Mouse (Mus musculus): ENCODE measurements around the gene Ankrd60.

Ankrd60 gene

GRCm38 (mm10) chr2:173577669-173578557 lies at the start of gene Ankrd60:
TSS of gene Ankrd60 (minus strand) at chr2:173578365.
- peak; percentile 95 for DNase-seq

GRCm38 (mm10) chr2:173625786-173626185 lies 47.6 kb upstream of the Ankrd60 start:
- DNase-seq: no peak

- DNase-seq: peak; percentile 44
Observed at GRCm38 (mm10) chr2:173624667-173625066, 46.5 kb upstream of the Ankrd60 start.

- DNase-seq: no peak
Observed at GRCm38 (mm10) chr2:173622173-173622601, 44.0 kb upstream of the Ankrd60 start.

- no peak for DNase-seq
Observed at GRCm38 (mm10) chr2:173620645-173621044, 42.5 kb upstream of the Ankrd60 start.

- DNase-seq: no peak
Observed at GRCm38 (mm10) chr2:173619132-173619531, 41.0 kb upstream of the Ankrd60 start.

GRCm38 (mm10) chr2:173616156-173616555 lies 38.0 kb upstream of the Ankrd60 start:
- DNase-seq: no peak

GRCm38 (mm10) chr2:173615378-173616081 lies 37.4 kb upstream of the Ankrd60 start:
- no peak for DNase-seq

- DNase-seq: no peak
Observed at GRCm38 (mm10) chr2:173608020-173608958, 30.1 kb upstream of the Ankrd60 start.

- no peak for DNase-seq
Observed at GRCm38 (mm10) chr2:173606415-173606804, 28.2 kb upstream of the Ankrd60 start.

GRCm38 (mm10) chr2:173605713-173606414 lies 27.7 kb upstream of the Ankrd60 start:
- DNase-seq: no peak

- no peak for DNase-seq
Observed at GRCm38 (mm10) chr2:173601861-173602260, 23.7 kb upstream of the Ankrd60 start.

GRCm38 (mm10) chr2:173595374-173595781 lies 17.2 kb upstream of the Ankrd60 start:
- DNase-seq: peak; percentile 78

GRCm38 (mm10) chr2:173594313-173595063 lies 16.3 kb upstream of the Ankrd60 start:
- DNase-seq: no peak

- no peak for DNase-seq
Observed at GRCm38 (mm10) chr2:173593841-173594240, 15.7 kb upstream of the Ankrd60 start.

- no peak for DNase-seq
Observed at GRCm38 (mm10) chr2:173592781-173593180, 14.6 kb upstream of the Ankrd60 start.

GRCm38 (mm10) chr2:173587411-173587810 lies 9.2 kb upstream of the Ankrd60 start:
- no peak for DNase-seq

GRCm38 (mm10) chr2:173586118-173586968 lies 8.2 kb upstream of the Ankrd60 start:
- peak; percentile 89 for DNase-seq

GRCm38 (mm10) chr2:173585387-173586117 lies 7.4 kb upstream of the Ankrd60 start:
- peak; percentile 74 for DNase-seq

- DNase-seq: peak; percentile 37
Observed at GRCm38 (mm10) chr2:173584361-173584760, 6.2 kb upstream of the Ankrd60 start.

All from thymus, postnatal 4 days (tissue).